Mouse (Mus musculus) erythroid progenitor cell, adult 5-6 weeks (primary cell): Measurements from ENCODE around the gene Polr3h. TPM values are rescaled to one million over a fixed set of nuclear protein-coding genes. Genes with fewer than 3 reads are reported as not detected.
A peak's percentile ranks its signal among the peaks of the same experiment; 100 is the strongest.

ENCODE experiments used
- ATAC-seq: replicated peaks from 2 replicates; pipeline ENCODE4 v1.8.0; 2016; ENCODE audit warnings: moderate number of reproducible peaks, mild to moderate bottlenecking, moderate TSS enrichment, inconsistent platforms; ENCODE audit not compliant: poor library complexity, low FRiP score, severe bottlenecking
- total RNA-seq, 2 experiments: library from RNA; stranded (forward) in 1 of 2; stranded (reverse) in 1 of 2; fragments of 150-400 nt in 1 of 2; fragments of 186-747, 209-891 nt in 1 of 2; gene quantifications; 2 replicates each; pipeline versions ENCODE4 v1.2.3 to v1.2.4; 2015 to 2017; ENCODE audit warnings: low replicate concordance in 2 of 2

The Polr3h gene
- total RNA-seq, 2 experiments from 2014 or later: 6.0 to 6.7 TPM

GRCm38 (mm10) chr15:81885418-81885934 is 40.6 kb downstream of the Polr3h start:
- ATAC-seq: no peak

GRCm38 (mm10) chr15:81882348-81882747 is 43.7 kb downstream of the Polr3h start:
- no peak for ATAC-seq

GRCm38 (mm10) chr15:81879531-81880401 is 46.3 kb downstream of the Polr3h start:
- no peak for ATAC-seq

GRCm38 (mm10) chr15:81872262-81873136 is 53.5 kb downstream of the Polr3h start, which contains the start of gene Aco2:
Aco2 (plus strand) TSS chr15:81872309.
- peak; percentile 91 for ATAC-seq

GRCm38 (mm10) chr15:81871604-81872261 is 54.3 kb downstream of the Polr3h start, which contains the start of gene Phf5a:
Phf5a (minus strand) TSS chr15:81871911.
- ATAC-seq: peak; percentile 90

GRCm38 (mm10) chr15:81869985-81870384 is 56.1 kb downstream of the Polr3h start:
- peak; percentile 32; the same call in 1 of the 2 replicates for ATAC-seq

- ATAC-seq: no peak
Measured at GRCm38 (mm10) chr15:81864238-81864637, 61.8 kb downstream of the Polr3h start.

GRCm38 (mm10) chr15:81860471-81861135 is 65.4 kb downstream of the Polr3h start:
- ATAC-seq: no peak

- peak; percentile 67 for ATAC-seq
Measured at GRCm38 (mm10) chr15:81859330-81860255, 66.4 kb downstream of the Polr3h start.

GRCm38 (mm10) chr15:81858517-81859329 is 67.3 kb downstream of the Polr3h start, which contains the start of gene Tob2:
Tob2 (minus strand) TSS chr15:81858796.
- ATAC-seq: peak; percentile 21

GRCm38 (mm10) chr15:81858138-81858516 is 67.9 kb downstream of the Polr3h start:
- peak; percentile 59 for ATAC-seq

- peak; percentile 11; the same call in 1 of the 2 replicates for ATAC-seq
Measured at GRCm38 (mm10) chr15:81857724-81858116, 68.3 kb downstream of the Polr3h start.

- ATAC-seq: no peak
Measured at GRCm38 (mm10) chr15:81856938-81857723, 68.9 kb downstream of the Polr3h start.

GRCm38 (mm10) chr15:81856030-81856790 is 69.8 kb downstream of the Polr3h start:
- peak; percentile 71 for ATAC-seq

GRCm38 (mm10) chr15:81853081-81853480 is 73.0 kb downstream of the Polr3h start:
- ATAC-seq: no peak
